Mouse (Mus musculus) thymus, adult 2 months (tissue): ENCODE data around the gene Tenm2.

ENCODE experiments used
- CTCF ChIP-seq: fragments of 200-500 bp; IDR thresholded peaks from 2 replicates; pipeline ENCODE4 v1.5.1; 2012; ENCODE audit warnings: mild to moderate bottlenecking, control low read depth, low read length, moderate library complexity, borderline replicate concordance; ENCODE audit not compliant: control insufficient read depth, poor library complexity, insufficient read depth; ENCODE audit errors: extremely low read depth
- POLR2A ChIP-seq: fragments of 200-500 bp; IDR thresholded peaks from 2 replicates; pipeline ENCODE4 v1.6.1; 2012; ENCODE audit warnings: mild to moderate bottlenecking, low read length, control low read depth, moderate library complexity; ENCODE audit not compliant: control insufficient read depth, poor library complexity, insufficient read depth; ENCODE audit errors: extremely low read depth

DNA sequence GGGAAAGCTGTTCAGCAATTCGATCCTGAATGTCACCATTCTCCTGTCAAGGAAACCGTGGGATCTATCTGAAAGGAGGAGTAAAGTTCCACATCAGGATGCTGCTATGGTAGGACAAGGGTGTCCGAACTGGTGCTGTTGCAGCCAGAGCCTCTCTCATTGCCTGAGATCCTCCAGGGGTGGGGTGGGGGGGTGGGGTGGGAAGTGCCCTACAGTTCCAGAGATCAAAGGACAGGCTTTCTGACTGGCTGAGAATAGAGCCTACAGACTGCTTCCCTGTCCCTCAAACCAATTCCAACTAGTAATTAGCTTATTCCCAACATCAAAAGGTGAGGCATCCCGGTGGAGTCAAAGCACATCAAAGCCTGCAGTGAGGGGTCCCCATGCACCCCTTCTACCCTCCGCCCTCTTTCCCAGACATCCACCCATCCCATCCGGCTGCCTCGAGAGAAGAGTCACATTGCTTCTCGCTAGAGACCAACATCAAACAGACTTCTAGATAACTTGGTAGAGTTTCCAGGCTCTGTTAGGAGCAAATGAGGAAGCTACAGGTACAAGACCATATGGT lies 630.9 kb downstream of the Tenm2 start:
- TF ChIP-seq POLR2A (no peak), CTCF (no peak)
